Mouse (Mus musculus): ENCODE results near the gene Rab2b.
A peak's percentile ranks its signal among the peaks of the same experiment; 100 is the strongest.

GRCm38 (mm10) chr14:52278932-52279746 lies at the start of gene Rab2b, which contains the start of gene Tox4:
- TF ChIP-seq CTCF (IDR thresholded peaks at IDR 0.05; ENCODE audit: low read depth) (peak; percentile 100), EP300 (IDR thresholded peaks at IDR 0.05; ENCODE audit: low read depth) (peak; percentile 51; the same call in 1 of the 2 replicates)
